Mouse (Mus musculus): ENCODE data around the gene S1pr4.

The S1pr4 gene

GRCm38 (mm10) chr10:81500032-81500431 lies at the start of gene S1pr4:
TSS of gene S1pr4 (minus strand) at chr10:81500132.
- no peak for DNase-seq (ENCODE audit: low spot score in 2 of 2)

- no peak for DNase-seq (ENCODE audit: low spot score in 2 of 2)
Measured at GRCm38 (mm10) chr10:81548944-81549343, 49.0 kb upstream of the S1pr4 start.

GRCm38 (mm10) chr10:81546788-81547571 lies 47.0 kb upstream of the S1pr4 start:
- DNase-seq (ENCODE audit: low spot score in 2 of 2) = no peak

- DNase-seq (ENCODE audit: low spot score in 2 of 2) = no peak
Measured at GRCm38 (mm10) chr10:81546332-81546731, 46.4 kb upstream of the S1pr4 start.

GRCm38 (mm10) chr10:81545161-81545747 lies 45.3 kb upstream of the S1pr4 start, which contains the start of gene Gna11:
TSS of gene Gna11 (minus strand) at chr10:81545190.
- DNase-seq (ENCODE audit: low spot score in 2 of 2) = peak; percentile 99 to 100

- peak in 1 of 2 experiments; percentile 44 for DNase-seq (ENCODE audit: low spot score in 2 of 2)
Measured at GRCm38 (mm10) chr10:81544296-81545160, 44.6 kb upstream of the S1pr4 start.

GRCm38 (mm10) chr10:81543633-81544032 lies 43.7 kb upstream of the S1pr4 start:
- no peak for DNase-seq (ENCODE audit: low spot score in 2 of 2)

GRCm38 (mm10) chr10:81542727-81543460 lies 43.0 kb upstream of the S1pr4 start:
- DNase-seq (ENCODE audit: low spot score in 2 of 2) = no peak

GRCm38 (mm10) chr10:81541803-81542202 lies 41.9 kb upstream of the S1pr4 start:
- peak in 1 of 2 experiments; percentile 38 for DNase-seq (ENCODE audit: low spot score in 2 of 2)

GRCm38 (mm10) chr10:81541363-81541762 lies 41.4 kb upstream of the S1pr4 start:
- DNase-seq (ENCODE audit: low spot score in 2 of 2) = no peak

GRCm38 (mm10) chr10:81538321-81539048 lies 38.6 kb upstream of the S1pr4 start:
- DNase-seq (ENCODE audit: low spot score in 2 of 2) = no peak

GRCm38 (mm10) chr10:81537429-81537828 lies 37.5 kb upstream of the S1pr4 start:
- DNase-seq (ENCODE audit: low spot score in 2 of 2) = no peak

- DNase-seq (ENCODE audit: low spot score in 2 of 2) = no peak
Measured at GRCm38 (mm10) chr10:81536734-81537133, 36.8 kb upstream of the S1pr4 start.

GRCm38 (mm10) chr10:81534826-81535225 lies 34.9 kb upstream of the S1pr4 start:
- DNase-seq (ENCODE audit: low spot score in 2 of 2) = no peak

- peak; percentile 76 to 92 for DNase-seq (ENCODE audit: low spot score in 2 of 2)
Measured at GRCm38 (mm10) chr10:81526779-81527178, 26.8 kb upstream of the S1pr4 start.

GRCm38 (mm10) chr10:81525017-81525694 lies 25.2 kb upstream of the S1pr4 start:
- DNase-seq (ENCODE audit: low spot score in 2 of 2) = peak; percentile 67 to 70

GRCm38 (mm10) chr10:81524051-81524605 lies 24.2 kb upstream of the S1pr4 start, which contains the start of gene Gna15:
TSS of gene Gna15 (minus strand) at chr10:81524225.
- peak; percentile 69 to 72 for DNase-seq (ENCODE audit: low spot score in 2 of 2)

- no peak for DNase-seq (ENCODE audit: low spot score in 2 of 2)
Measured at GRCm38 (mm10) chr10:81523570-81523969, 23.6 kb upstream of the S1pr4 start.

GRCm38 (mm10) chr10:81523142-81523541 lies 23.2 kb upstream of the S1pr4 start:
- no peak for DNase-seq (ENCODE audit: low spot score in 2 of 2)

- DNase-seq (ENCODE audit: low spot score in 2 of 2) = no peak
Measured at GRCm38 (mm10) chr10:81519978-81520365, 20.0 kb upstream of the S1pr4 start.
